ENCODE assay signal across 18 mouse cellular contexts in the genomic region with DNA sequence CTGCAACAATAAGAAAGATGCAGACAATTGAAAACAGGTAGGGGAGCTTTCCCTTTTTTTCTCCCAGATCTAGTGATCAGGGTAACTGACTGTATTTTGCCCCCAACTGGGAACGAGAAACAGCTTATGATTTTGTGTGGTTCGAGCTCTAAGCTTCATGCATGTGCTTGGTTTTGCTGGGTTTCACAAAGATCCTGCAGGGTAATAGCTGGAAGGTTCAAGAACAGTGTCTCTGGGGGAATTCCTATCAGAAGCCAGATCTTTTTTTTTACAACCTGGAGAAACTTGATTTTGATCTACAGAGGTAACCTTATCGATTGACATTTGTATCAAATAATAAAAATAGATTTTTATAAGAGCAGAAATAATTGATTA.
DNase-seq lines count a peak whose midpoint lies in the region; ATAC-seq and TF ChIP-seq lines count a peak whose summit lies in the region.
"Had no signal": no experiment of that assay in that cellular context is flagged by ENCODE, and none has a peak within 500 bp of the region (broad histone marks: within the 10 kb centered on the region; RNA-seq: fewer than 3 reads in every experiment).

No protein-coding gene starts in this region.

- H3K36me3 ChIP-seq in forebrain, postnatal 0 days (ENCODE audit: insufficient read depth) = no peaks in the 10 kb centered on the region
- H3K36me3 ChIP-seq in forebrain, embryonic 15.5 days = no peaks in the 10 kb centered on the region
- no peaks in the 10 kb centered on the region for H3K36me3 ChIP-seq in hindbrain, embryonic 14.5 days (replicated peaks; ENCODE audit: control insufficient read depth, insufficient read depth)
- H3K36me3 ChIP-seq in hindbrain, embryonic 16.5 days (ENCODE audit: control insufficient read depth, insufficient read depth, low read length) = no peaks in the 10 kb centered on the region
- H3K36me3 ChIP-seq in midbrain, embryonic 15.5 days (replicated peaks) = no peaks in the 10 kb centered on the region
- H3K36me3 ChIP-seq in midbrain, embryonic 10.5 days = no peaks in the 10 kb centered on the region
- H3K36me3 ChIP-seq: embryonic facial prominence, embryonic 10.5 days; embryonic facial prominence, embryonic 12.5 days had no signal

- no peak overlapping the region for H3K4me2 ChIP-seq in forebrain, postnatal 0 days (ENCODE audit: low read depth)
- no peak overlapping the region for H3K4me2 ChIP-seq in forebrain, embryonic 15.5 days (replicated peaks)
- no peak overlapping the region for H3K4me2 ChIP-seq in hindbrain, embryonic 14.5 days (replicated peaks)
- H3K4me2 ChIP-seq in hindbrain, embryonic 16.5 days (ENCODE audit: low read length) = no peak overlapping the region
- no peak overlapping the region for H3K4me2 ChIP-seq in midbrain, embryonic 15.5 days
- H3K4me2 ChIP-seq: embryonic facial prominence, embryonic 12.5 days; forebrain, embryonic 13.5 days had no signal

- H3K27me3 ChIP-seq in forebrain, postnatal 0 days (ENCODE audit: insufficient read depth, low read length) = no peaks in the 10 kb centered on the region
- H3K27me3 ChIP-seq in forebrain, embryonic 15.5 days = no peaks in the 10 kb centered on the region
- no peaks in the 10 kb centered on the region for H3K27me3 ChIP-seq in hindbrain, embryonic 14.5 days (ENCODE audit: control insufficient read depth, insufficient read depth, low read length)
- no peaks in the 10 kb centered on the region for H3K27me3 ChIP-seq in hindbrain, embryonic 16.5 days (replicated peaks; ENCODE audit: control insufficient read depth, insufficient read depth, low read length)
- H3K27me3 ChIP-seq in midbrain, embryonic 15.5 days (replicated peaks) = no peaks in the 10 kb centered on the region
- H3K27me3 ChIP-seq in midbrain, embryonic 10.5 days (ENCODE audit: low read depth, poor library complexity, severe bottlenecking) = no peaks in the 10 kb centered on the region
- H3K27me3 ChIP-seq: embryonic facial prominence, embryonic 12.5 days; forebrain, embryonic 13.5 days had no signal

- no peak for DNase-seq in forebrain, postnatal 0 days
- DNase-seq in hindbrain, embryonic 14.5 days (ENCODE audit: low spot score) = no peak
- DNase-seq in midbrain, embryonic 10.5 days (ENCODE audit: low spot score) = no peak
- DNase-seq in brain, embryonic 14.5 days (ENCODE audit: low read depth) = peak; percentile 10
- no peak for DNase-seq in ovary, postnatal 14 days (ENCODE audit: low spot score)
- DNase-seq: adrenal gland, adult 2 months; adrenal gland, postnatal 10 days; adrenal gland, postnatal 25 days; cerebellum, adult 11-12 months; cerebellum, adult 2 months; cerebellum, adult 9-10 months; cerebellum, postnatal 25 days had no signal

- H3K4me3 ChIP-seq in forebrain, postnatal 0 days (ENCODE audit: low read depth, low read length) = no peak overlapping the region
- no peak overlapping the region for H3K4me3 ChIP-seq in forebrain, embryonic 15.5 days
- no peak overlapping the region for H3K4me3 ChIP-seq in hindbrain, embryonic 14.5 days (replicated peaks; ENCODE audit: low read length)
- H3K4me3 ChIP-seq in hindbrain, embryonic 16.5 days (ENCODE audit: low read length) = no peak overlapping the region
- no peak overlapping the region for H3K4me3 ChIP-seq in midbrain, embryonic 15.5 days
- H3K4me3 ChIP-seq in midbrain, embryonic 10.5 days = no peak overlapping the region
- H3K4me3 ChIP-seq: embryonic facial prominence, embryonic 10.5 days; embryonic facial prominence, embryonic 12.5 days; forebrain, embryonic 13.5 days had no signal

- no peak for TF ChIP-seq POLR2A in brain, embryonic 14.5 days (IDR thresholded peaks at IDR 0.05; ENCODE audit: borderline replicate concordance, extremely low read depth, insufficient read depth, insufficient read length, poor library complexity, severe bottlenecking)

- H3K9ac ChIP-seq in forebrain, postnatal 0 days = no peak overlapping the region
- no peak overlapping the region for H3K9ac ChIP-seq in forebrain, embryonic 15.5 days (replicated peaks)
- no peak overlapping the region for H3K9ac ChIP-seq in hindbrain, embryonic 14.5 days
- no peak overlapping the region for H3K9ac ChIP-seq in hindbrain, embryonic 16.5 days (ENCODE audit: low read depth, low read length)
- H3K9ac ChIP-seq in midbrain, embryonic 15.5 days = no peak overlapping the region
- H3K9ac ChIP-seq: embryonic facial prominence, embryonic 12.5 days; forebrain, embryonic 13.5 days had no signal

- no peak; the same call in 1 of the 2 replicates for ATAC-seq in forebrain, postnatal 0 days
- ATAC-seq in forebrain, embryonic 15.5 days (replicated peaks) = no peak
- no peak for ATAC-seq in hindbrain, embryonic 14.5 days (ENCODE audit: low FRiP score)
- ATAC-seq in hindbrain, embryonic 16.5 days = no peak
- peak; percentile 27; the same call in 1 of the 2 replicates for ATAC-seq in midbrain, embryonic 15.5 days (replicated peaks)

- no peaks in the 10 kb centered on the region for H3K9me3 ChIP-seq in forebrain, postnatal 0 days (ENCODE audit: low read length)
- no peaks in the 10 kb centered on the region for H3K9me3 ChIP-seq in forebrain, embryonic 15.5 days
- H3K9me3 ChIP-seq in hindbrain, embryonic 14.5 days (ENCODE audit: control insufficient read depth, low read length) = no peaks in the 10 kb centered on the region
- no peaks in the 10 kb centered on the region for H3K9me3 ChIP-seq in hindbrain, embryonic 16.5 days (ENCODE audit: control insufficient read depth, low read length)
- no peaks in the 10 kb centered on the region for H3K9me3 ChIP-seq in midbrain, embryonic 15.5 days
- no peaks in the 10 kb centered on the region for H3K9me3 ChIP-seq in midbrain, embryonic 10.5 days (replicated peaks)
- H3K9me3 ChIP-seq: embryonic facial prominence, embryonic 10.5 days; embryonic facial prominence, embryonic 12.5 days; forebrain, embryonic 13.5 days had no signal

- no peaks in the 10 kb centered on the region for H3K4me1 ChIP-seq in forebrain, postnatal 0 days (ENCODE audit: insufficient read depth)
- no peaks in the 10 kb centered on the region for H3K4me1 ChIP-seq in forebrain, embryonic 15.5 days
- no peaks in the 10 kb centered on the region for H3K4me1 ChIP-seq in hindbrain, embryonic 14.5 days (replicated peaks; ENCODE audit: control insufficient read depth, insufficient read depth, low read length)
- no peaks in the 10 kb centered on the region for H3K4me1 ChIP-seq in hindbrain, embryonic 16.5 days (ENCODE audit: control insufficient read depth, insufficient read depth, low read depth, low read length)
- H3K4me1 ChIP-seq in midbrain, embryonic 15.5 days = no peaks in the 10 kb centered on the region
- no peaks in the 10 kb centered on the region for H3K4me1 ChIP-seq in midbrain, embryonic 10.5 days
- H3K4me1 ChIP-seq: embryonic facial prominence, embryonic 10.5 days; embryonic facial prominence, embryonic 12.5 days; forebrain, embryonic 13.5 days had no signal

- 0 out of 2 replicates have a peak overlapping the region, but pooled peaks have one; percentile 2 for H3K27ac ChIP-seq in forebrain, postnatal 0 days (ENCODE audit: low read depth, low read length)
- H3K27ac ChIP-seq in forebrain, embryonic 15.5 days (replicated peaks) = no peak overlapping the region
- H3K27ac ChIP-seq in hindbrain, embryonic 14.5 days = peak overlapping the region; percentile 28; the same call in 1 of the 2 replicates
- H3K27ac ChIP-seq in hindbrain, embryonic 16.5 days (ENCODE audit: low read depth, low read length) = no peak overlapping the region
- H3K27ac ChIP-seq in midbrain, embryonic 15.5 days = peak overlapping the region; percentile 61
- no peak overlapping the region for H3K27ac ChIP-seq in midbrain, embryonic 10.5 days (replicated peaks)
- H3K27ac ChIP-seq: embryonic facial prominence, embryonic 10.5 days; embryonic facial prominence, embryonic 12.5 days; forebrain, embryonic 13.5 days had no signal

- TF ChIP-seq CTCF in forebrain, postnatal 0 days (IDR thresholded peaks at IDR 0.05; ENCODE audit: low read depth) = no peak
- no peak for TF ChIP-seq CTCF in brain, embryonic 14.5 days (IDR thresholded peaks at IDR 0.05; ENCODE audit: borderline replicate concordance, extremely low read depth, insufficient read depth, insufficient read length)

- WGBS in forebrain, postnatal 0 days = 76% methylated on average over 3 of the region's 3 CpGs
- WGBS in forebrain, embryonic 15.5 days = 86% methylated on average over 3 of the region's 3 CpGs
- 83% methylated on average over 3 of the region's 3 CpGs for WGBS in hindbrain, embryonic 14.5 days
- 78% methylated on average over 3 of the region's 3 CpGs for WGBS in hindbrain, embryonic 16.5 days
- WGBS in midbrain, embryonic 15.5 days = 80% methylated on average over 3 of the region's 3 CpGs
- 85% methylated on average over 3 of the region's 3 CpGs for WGBS in midbrain, embryonic 10.5 days

Comparison
In these comparisons a context has a peak if more than half of its experiments do, and no peak if none do; other contexts are left out.
1. H3K27ac ChIP-seq: peak in forebrain, postnatal 0 days (single experiment), hindbrain, embryonic 14.5 days (single experiment) and midbrain, embryonic 15.5 days (single experiment); none in forebrain, embryonic 15.5 days (single experiment), hindbrain, embryonic 16.5 days (single experiment) and midbrain, embryonic 10.5 days (single experiment).